Mouse (Mus musculus): ENCODE measurements around the gene Ripor1. TPM values are rescaled to one million over a fixed set of nuclear protein-coding genes. Genes with fewer than 3 reads are reported as not detected.
A peak's percentile ranks its signal among the peaks of the same experiment; 100 is the strongest.

The Ripor1 gene
- total and polyA plus RNA-seq, 3 experiments = 0.24 to 7.2 (median 1.7) TPM

DNA sequence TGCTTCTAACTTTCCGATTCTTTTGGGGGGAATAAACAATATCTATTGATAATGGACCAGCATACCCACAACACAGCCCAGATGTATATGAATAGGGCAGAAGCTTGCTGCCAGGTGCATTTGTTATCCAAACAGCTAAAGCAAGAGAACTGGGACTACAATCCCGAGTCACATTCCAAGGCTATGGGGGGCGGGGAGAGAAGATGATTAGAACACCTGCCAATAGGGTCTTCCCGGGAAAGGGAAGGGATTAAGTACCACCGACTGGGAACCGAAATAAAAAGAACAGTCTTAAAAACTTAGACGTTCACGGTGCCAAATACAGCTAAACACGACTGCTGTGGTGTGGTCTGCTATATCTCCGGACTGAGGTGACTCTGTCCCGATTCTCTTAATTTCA lies 30.4 kb downstream of the Ripor1 start:
- peaks cover 4 to 50% of the 10 kb centered on the region in 2 experiments; a peak in 3 of 4 replicates for H3K4me1 ChIP-seq (ENCODE audit: control insufficient read depth in 1 of 2, insufficient read depth in 2 of 2)
- no peak for DNase-seq (ENCODE audit: extremely low read depth)

GRCm38 (mm10) chr8:105636018-105636962 lies 31.2 kb downstream of the Ripor1 start, which contains the start of gene Ctcf:
TSS of gene Ctcf (plus strand) at chr8:105636568.
- peak within 1 kb of the TSS; percentile 91 for H3K9ac ChIP-seq (ENCODE audit: insufficient read depth, low read depth)
- no peaks in the 10 kb centered on the region for H3K9me3 ChIP-seq (replicated peaks; ENCODE audit: low read length)
- H3K4me1 ChIP-seq (ENCODE audit: control insufficient read depth in 1 of 2, insufficient read depth in 2 of 2) = peaks cover 4 to 48% of the 10 kb centered on the region in 2 experiments; a peak in 3 of 4 replicates
- peaks cover 54% of the 10 kb centered on the region for H3K79me2 ChIP-seq (replicated peaks; ENCODE audit: control insufficient read depth, extremely low read depth, insufficient read depth, poor library complexity, severe bottlenecking)
- H3K27me3 ChIP-seq (replicated peaks) = no peaks in the 10 kb centered on the region
- H3K4me2 ChIP-seq (ENCODE audit: insufficient read depth, low read depth, poor library complexity, severe bottlenecking) = peak within 1 kb of the TSS; percentile 41
- peak within 1 kb of the TSS; percentile 93 for H3K27ac ChIP-seq (ENCODE audit: insufficient read depth, low read depth)
- DNase-seq (ENCODE audit: extremely low read depth) = peak; percentile 89
- in situ Hi-C loops (cut with MboI; ENCODE audit: low pct_ligation_motif_present, low pct_unique_long_range_greater_than_20kb, low sequenced_read_pairs) (loop anchor here (5.0 kb wide), 1 partner anchor 51 kb away; the partner anchor contains the start of gene Carmil2), dilution Hi-C loops (cut with MboI; ENCODE audit: extremely low pct_ligation_motif_present, extremely low pct_unique_long_range_greater_than_20kb, low sequenced_read_pairs) (no loop called here)
- H3K36me3 ChIP-seq (replicated peaks in 1 of 2; ENCODE audit: control insufficient read depth in 1 of 2, insufficient read depth in 1 of 2, low read length in 1 of 2) = peaks cover 0 to 10% of the 10 kb centered on the region in 2 experiments
- peak within 1 kb of the TSS; percentile 73 to 89 (median 79) for H3K4me3 ChIP-seq (replicated peaks in 1 of 3; ENCODE audit: low read depth in 2 of 3, low read length in 2 of 3, poor library complexity in 1 of 3)
- TF ChIP-seq IRF4 (IDR thresholded peaks at IDR 0.05; ENCODE audit: low read depth, low read length) (peak; percentile 48), CTCF (conservative IDR thresholded peaks at IDR 0.05 in 1 of 2, IDR thresholded peaks at IDR 0.05 in 1 of 2; ENCODE audit: low read depth in 2 of 2, low read length in 2 of 2) (peak in 1 of 2 experiments; percentile 80; a peak in 2 of 4 replicates), MXI1 (IDR thresholded peaks at IDR 0.05; ENCODE audit: low read depth, low read length) (no peak; the same call in 1 of the 2 replicates), SIN3A (IDR thresholded peaks at IDR 0.05; ENCODE audit: low read length) (no peak; the same call in none of the 2 replicates), ETS1 (conservative IDR thresholded peaks at IDR 0.05; ENCODE audit: low read depth, low read length) (no peak), MEF2A (IDR thresholded peaks at IDR 0.05; ENCODE audit: borderline replicate concordance, low read depth, low read length) (0 out of 2 replicates have a peak, but pooled peaks have one; percentile 24), HCFC1 (IDR thresholded peaks at IDR 0.05; ENCODE audit: low read depth, low read length) (peak; percentile 67), GABPA (IDR thresholded peaks at IDR 0.05; ENCODE audit: insufficient replicate concordance, low read depth, low read length) (no peak), SMC3 (IDR thresholded peaks at IDR 0.05; ENCODE audit: low read depth, low read length) (peak; percentile 59), BHLHE40 (IDR thresholded peaks at IDR 0.05; ENCODE audit: low read depth, low read length) (peak; percentile 66; the same call in 1 of the 2 replicates), ZMIZ1 (IDR thresholded peaks at IDR 0.05; ENCODE audit: low read depth, low read length) (peak; percentile 47; the same call in 1 of the 2 replicates), POLR2AphosphoS2 (IDR thresholded peaks at IDR 0.05; ENCODE audit: low read depth, low read length) (no peak), RAD21 (IDR thresholded peaks at IDR 0.05; ENCODE audit: low read depth, low read length) (peak; percentile 56), ZNF384 (IDR thresholded peaks at IDR 0.05; ENCODE audit: low read depth, low read length) (no peak), JUN (IDR thresholded peaks at IDR 0.05; ENCODE audit: insufficient read depth, low read depth, low read length) (no peak), UBTF (IDR thresholded peaks at IDR 0.05; ENCODE audit: low read depth, low read length) (no peak; the same call in 1 of the 2 replicates), RCOR1 (conservative IDR thresholded peaks at IDR 0.05; ENCODE audit: low read depth, low read length) (no peak), EP300 (IDR thresholded peaks at IDR 0.05; ENCODE audit: low read length) (no peak), MAZ (IDR thresholded peaks at IDR 0.05; ENCODE audit: low read depth, low read length) (peak; percentile 85), CHD1 (IDR thresholded peaks at IDR 0.05; ENCODE audit: low read depth, low read length) (no peak), USF2 (conservative IDR thresholded peaks at IDR 0.05; ENCODE audit: low read depth, low read length) (no peak), ZC3H11A (IDR thresholded peaks at IDR 0.05; ENCODE audit: low read depth, low read length) (no peak), MYC (IDR thresholded peaks at IDR 0.05; ENCODE audit: low read depth, low read length) (no peak), MAX (IDR thresholded peaks at IDR 0.05; ENCODE audit: low read length) (peak; percentile 66; the same call in 1 of the 2 replicates), NELFE (IDR thresholded peaks at IDR 0.05; ENCODE audit: low read depth, low read length) (peak; percentile 79), CHD2 (IDR thresholded peaks at IDR 0.05; ENCODE audit: low read length) (no peak)

More for the DNA sequence above, 30.4 kb downstream of the Ripor1 start:
- Histone ChIP-seq H3K4me3 (replicated peaks in 1 of 3; ENCODE audit: low read depth in 2 of 3, low read length in 2 of 3, poor library complexity in 1 of 3) (peak overlapping the region; percentile 71 to 85 (median 72)), H3K4me2 (ENCODE audit: insufficient read depth, low read depth, poor library complexity, severe bottlenecking) (peak overlapping the region; percentile 41), H3K9me3 (replicated peaks; ENCODE audit: low read length) (no peaks in the 10 kb centered on the region), H3K27ac (ENCODE audit: insufficient read depth, low read depth) (peak overlapping the region; percentile 69), H3K27me3 (replicated peaks) (no peaks in the 10 kb centered on the region), H3K79me2 (replicated peaks; ENCODE audit: control insufficient read depth, extremely low read depth, insufficient read depth, poor library complexity, severe bottlenecking) (peaks cover 47% of the 10 kb centered on the region), H3K9ac (ENCODE audit: insufficient read depth, low read depth) (peak overlapping the region; percentile 86), H3K36me3 (replicated peaks in 1 of 2; ENCODE audit: control insufficient read depth in 1 of 2, insufficient read depth in 1 of 2, low read length in 1 of 2) (peaks cover 0 to 11% of the 10 kb centered on the region in 2 experiments)
- dilution Hi-C loops (cut with MboI; ENCODE audit: extremely low pct_ligation_motif_present, extremely low pct_unique_long_range_greater_than_20kb, low sequenced_read_pairs) = no loop called here
- TF ChIP-seq MAX (IDR thresholded peaks at IDR 0.05; ENCODE audit: low read length) (no peak), TBP (conservative IDR thresholded peaks at IDR 0.05; ENCODE audit: low read depth, low read length) (no peak), UBTF (IDR thresholded peaks at IDR 0.05; ENCODE audit: low read depth, low read length) (no peak), SIN3A (IDR thresholded peaks at IDR 0.05; ENCODE audit: low read length) (no peak), ELF1 (IDR thresholded peaks at IDR 0.05; ENCODE audit: low read depth, low read length) (no peak), MAFK (IDR thresholded peaks at IDR 0.05; ENCODE audit: insufficient replicate concordance, low read length) (no peak), NELFE (IDR thresholded peaks at IDR 0.05; ENCODE audit: low read depth, low read length) (no peak), ETS1 (conservative IDR thresholded peaks at IDR 0.05; ENCODE audit: low read depth, low read length) (no peak), KAT2A (IDR thresholded peaks at IDR 0.05; ENCODE audit: insufficient replicate concordance, low read length) (no peak), HCFC1 (IDR thresholded peaks at IDR 0.05; ENCODE audit: low read depth, low read length) (no peak)
- in situ Hi-C loops (cut with MboI; ENCODE audit: low pct_ligation_motif_present, low pct_unique_long_range_greater_than_20kb, low sequenced_read_pairs) = loop anchor here (5.0 kb wide), 1 partner anchor 52 kb away; the partner anchor contains the start of gene Carmil2

All from CH12.LX (cell line).